Mouse (Mus musculus) G1E (cell line): ENCODE data around the gene Plppr3. TPM values are rescaled to one million over a fixed set of nuclear protein-coding genes. Genes with fewer than 3 reads are reported as not detected.

ENCODE experiments used
- ATAC-seq: 2 replicates; pipeline ENCODE4 v1.8.0; 2016; ENCODE audit warnings: mild to moderate bottlenecking; ENCODE audit not compliant: insufficient number of reproducible peaks, poor library complexity, low FRiP score, severe bottlenecking; ENCODE audit errors: extremely low read depth
- DNase-seq: peaks from one replicate; pipeline ENCODE4 v3.0.0; 2012; ENCODE audit warnings: low spot score
- H3K27me3 ChIP-seq: 2 replicates; pipeline ENCODE4 v1.6.1; 2012; ENCODE audit warnings: mild to moderate bottlenecking, low read length, inconsistent platforms; ENCODE audit not compliant: insufficient read depth
- H3K36me3 ChIP-seq: replicated peaks from 2 replicates; pipeline ENCODE3; 2012; ENCODE audit warnings: mild to moderate bottlenecking, inconsistent platforms
- H3K4me1 ChIP-seq: 2 replicates; pipeline ENCODE4 v1.6.1; 2012; ENCODE audit warnings: low read depth, low read length, inconsistent platforms, mixed read lengths; ENCODE audit not compliant: insufficient read depth
- H3K4me3 ChIP-seq: 2 replicates; pipeline ENCODE4 v1.5.1; 2012; ENCODE audit warnings: low read depth, mild to moderate bottlenecking, inconsistent platforms, low read length, moderate library complexity, mixed read lengths
- H3K9me3 ChIP-seq: replicated peaks from 2 replicates; pipeline ENCODE4 v1.6.1; 2012; ENCODE audit warnings: inconsistent platforms
- CTCF ChIP-seq: IDR thresholded peaks from 2 replicates; pipeline ENCODE4 v1.5.1; 2012; ENCODE audit warnings: low read depth, low read length, inconsistent platforms, mixed read lengths
- GATA1 ChIP-seq: IDR thresholded peaks from 2 replicates; pipeline ENCODE4 v1.6.1; 2012; ENCODE audit warnings: borderline replicate concordance, low read length, inconsistent platforms, mixed read lengths
- GATA2 ChIP-seq: IDR thresholded peaks from 2 replicates; pipeline ENCODE4 v1.6.1; 2012; ENCODE audit warnings: low read depth, low read length, inconsistent platforms, borderline replicate concordance
- POLR2AphosphoS5 ChIP-seq: IDR thresholded peaks from 2 replicates; pipeline ENCODE4 v1.6.1; 2012; ENCODE audit warnings: low read depth, low read length, inconsistent platforms; ENCODE audit not compliant: insufficient replicate concordance
- TAL1 ChIP-seq: conservative IDR thresholded peaks from 2 replicates; pipeline ENCODE4 v1.6.1; 2012; ENCODE audit warnings: low read depth, low read length, inconsistent platforms, mixed read lengths
- polyA plus RNA-seq: library from polyadenylated mRNA; stranded (reverse); fragments of >175 nt; gene quantifications from 2 replicates; pipeline ENCODE4 v1.2.3, GENCODE M21; 2012
- total RNA-seq, 2 experiments: library from RNA; stranded (forward) in 1 of 2; stranded (reverse) in 1 of 2; fragments of 200-1000 nt in 1 of 2; fragments of >200 nt in 1 of 2; fragmentation: Nextera tagmentation in 1 of 2; gene quantifications; 2 replicates each; pipeline ENCODE4 v1.2.3; 2014 to 2017

Plppr3 gene
- total and polyA plus RNA-seq, 3 experiments = 0.20 to 0.82 TPM; not detected in 1

GRCm38 (mm10) chr10:79840644-79841551 is 33.5 kb downstream of the Plppr3 start:
- peak overlapping the region; percentile 62; the same call in 1 of the 2 replicates for H3K4me3 ChIP-seq
- DNase-seq = no peak
- ATAC-seq = peak; percentile 22

DNA sequence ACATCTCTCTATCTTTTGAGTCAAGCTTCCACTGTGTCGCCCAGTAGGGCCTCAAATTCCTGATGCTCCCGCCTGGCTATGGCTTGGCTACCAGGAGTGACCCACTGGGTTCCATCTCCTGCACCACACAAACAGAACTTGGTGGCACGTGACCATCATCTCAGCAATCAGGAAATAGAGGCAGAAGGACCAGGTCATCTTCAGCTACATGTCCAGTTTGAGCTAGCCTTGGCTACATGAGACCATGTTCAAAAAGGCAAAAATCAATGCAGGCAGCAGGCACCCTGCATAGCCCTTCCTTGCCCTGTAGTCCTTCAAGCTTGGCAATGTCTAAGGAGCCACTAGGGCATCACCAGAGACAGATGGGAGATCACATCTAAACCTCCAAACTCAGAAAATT is 34.3 kb downstream of the Plppr3 start:
- no peak overlapping the region for H3K4me3 ChIP-seq
- TF ChIP-seq POLR2AphosphoS5 (no peak), GATA2 (no peak), CTCF (no peak), GATA1 (no peak), TAL1 (no peak; the same call in 1 of the 2 replicates)
- no peak for DNase-seq
- peaks cover 41% of the 10 kb centered on the region for H3K27me3 ChIP-seq
- ATAC-seq = no peak
- H3K9me3 ChIP-seq = 0 out of 2 replicates have a peak, but pooled peaks cover 4% of the 10 kb centered on the region
- H3K36me3 ChIP-seq = no peaks in the 10 kb centered on the region
- H3K4me1 ChIP-seq = peaks cover 15% of the 10 kb centered on the region

More at GRCm38 (mm10) chr10:79840644-79841551, 33.5 kb downstream of the Plppr3 start:
- H3K27me3 ChIP-seq = peaks cover 44% of the 10 kb centered on the region
- 0 out of 2 replicates have a peak, but pooled peaks cover 4% of the 10 kb centered on the region for H3K9me3 ChIP-seq
- TF ChIP-seq CTCF (no peak), GATA2 (no peak), TAL1 (no peak; the same call in 1 of the 2 replicates), GATA1 (no peak), POLR2AphosphoS5 (no peak)
- peaks cover 15% of the 10 kb centered on the region for H3K4me1 ChIP-seq
- H3K36me3 ChIP-seq = no peaks in the 10 kb centered on the region

- DNase-seq (no peak), ATAC-seq (no peak)
- H3K9me3 ChIP-seq = 0 out of 2 replicates have a peak, but pooled peaks cover 4% of the 10 kb centered on the region
- TF ChIP-seq TAL1 (no peak), POLR2AphosphoS5 (no peak), CTCF (no peak), GATA2 (no peak), GATA1 (no peak)
- no peaks in the 10 kb centered on the region for H3K36me3 ChIP-seq
- H3K4me1 ChIP-seq = peaks cover 18% of the 10 kb centered on the region
- peaks cover 26% of the 10 kb centered on the region for H3K27me3 ChIP-seq
- H3K4me3 ChIP-seq = no peak overlapping the region
Measured at GRCm38 (mm10) chr10:79838151-79838550, 36.3 kb downstream of the Plppr3 start.

DNA sequence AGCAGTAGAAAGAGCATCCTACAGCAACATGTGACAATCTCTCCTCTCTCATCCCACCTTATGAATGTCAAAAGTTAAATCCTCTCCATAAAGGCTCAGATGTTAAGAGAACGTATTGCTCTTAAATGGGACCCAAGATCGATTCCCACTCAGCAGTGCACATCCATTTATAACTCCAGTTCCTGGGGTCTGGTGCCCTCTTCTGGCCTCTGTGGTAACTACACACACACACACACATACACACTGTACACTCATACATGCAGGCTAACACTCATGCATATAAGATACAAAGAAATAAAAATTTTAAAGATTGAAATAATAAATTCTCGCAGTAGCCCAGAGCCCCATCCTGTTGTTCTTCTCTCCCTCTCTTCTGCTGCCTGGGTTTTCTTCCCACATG is 37.5 kb downstream of the Plppr3 start:
- ATAC-seq = no peak
- peaks cover 30% of the 10 kb centered on the region for H3K27me3 ChIP-seq
- 0 out of 2 replicates have a peak, but pooled peaks cover 4% of the 10 kb centered on the region for H3K9me3 ChIP-seq
- H3K4me3 ChIP-seq = no peak overlapping the region
- peaks cover 16% of the 10 kb centered on the region for H3K4me1 ChIP-seq
- DNase-seq = no peak
- TF ChIP-seq TAL1 = no peak
- no peak for TF ChIP-seq GATA2
- TF ChIP-seq GATA1 = no peak
- TF ChIP-seq CTCF = no peak
- TF ChIP-seq POLR2AphosphoS5 = no peak
- H3K36me3 ChIP-seq = no peaks in the 10 kb centered on the region

DNA sequence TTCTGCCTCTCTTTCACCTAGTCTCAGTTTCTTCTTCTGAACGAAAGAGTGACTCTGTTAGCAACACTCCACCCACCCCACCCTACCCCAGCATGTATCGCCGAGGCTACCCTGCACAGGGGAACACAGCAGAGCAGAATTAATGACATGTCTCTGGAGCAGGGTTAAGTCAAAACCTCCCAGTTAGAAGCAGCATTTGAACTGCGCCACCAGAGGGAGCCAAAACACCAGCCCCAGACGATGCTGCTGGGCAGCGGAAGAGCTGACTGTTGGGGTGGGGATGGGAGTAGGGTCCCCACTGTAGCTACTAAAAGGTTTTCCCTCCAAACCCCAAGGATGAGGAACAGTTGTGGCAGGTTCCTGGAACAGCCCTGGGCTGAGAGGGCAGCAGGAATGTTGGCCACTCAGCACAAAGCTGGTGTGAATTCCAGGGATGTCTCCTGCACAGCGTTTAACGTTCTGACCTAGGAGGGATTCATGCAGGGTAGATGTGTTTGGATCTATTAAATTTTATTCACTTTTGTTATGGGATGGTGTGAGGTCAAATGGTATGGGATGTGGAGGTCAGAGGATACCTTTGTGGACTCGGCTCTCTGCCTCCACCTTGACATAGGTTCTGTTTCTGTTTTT is 39.5 kb downstream of the Plppr3 start:
- H3K4me3 ChIP-seq = no peak overlapping the region
- ATAC-seq (no peak), DNase-seq (peak; percentile 55)
- H3K4me1 ChIP-seq = 0 out of 2 replicates have a peak, but pooled peaks cover 3% of the 10 kb centered on the region
- H3K27me3 ChIP-seq = peaks cover 36% of the 10 kb centered on the region
- 0 out of 2 replicates have a peak, but pooled peaks cover 4% of the 10 kb centered on the region for H3K9me3 ChIP-seq
- TF ChIP-seq POLR2AphosphoS5 (no peak), GATA2 (no peak), GATA1 (no peak), CTCF (peak; percentile 75; the same call in 1 of the 2 replicates), TAL1 (no peak)
- H3K36me3 ChIP-seq = no peaks in the 10 kb centered on the region

- Histone ChIP-seq H3K4me1 (0 out of 2 replicates have a peak, but pooled peaks cover 3% of the 10 kb centered on the region), H3K27me3 (peaks cover 46% of the 10 kb centered on the region)
- no peak for ATAC-seq
Measured at GRCm38 (mm10) chr10:79832786-79833181, 41.6 kb downstream of the Plppr3 start.

More at GRCm38 (mm10) chr10:79832786-79833181, 41.6 kb downstream of the Plppr3 start:
- TF ChIP-seq GATA1 = no peak
- no peak for TF ChIP-seq GATA2
- no peak for TF ChIP-seq CTCF
- no peak for TF ChIP-seq TAL1
- no peak for TF ChIP-seq POLR2AphosphoS5
- no peak overlapping the region for H3K4me3 ChIP-seq
- no peaks in the 10 kb centered on the region for H3K36me3 ChIP-seq
- no peak for DNase-seq
- H3K9me3 ChIP-seq = 0 out of 2 replicates have a peak, but pooled peaks cover 4% of the 10 kb centered on the region
